Mouse (Mus musculus): Measurements from ENCODE around the gene Slc17a3. TPM values are rescaled to one million over a fixed set of nuclear protein-coding genes. Genes with fewer than 3 reads are reported as not detected.
A peak's percentile ranks its signal among the peaks of the same experiment; 100 is the strongest.

Gene Slc17a3
- polyA plus RNA-seq, 1 experiment from 2014 or later: 14.2 TPM

DNA sequence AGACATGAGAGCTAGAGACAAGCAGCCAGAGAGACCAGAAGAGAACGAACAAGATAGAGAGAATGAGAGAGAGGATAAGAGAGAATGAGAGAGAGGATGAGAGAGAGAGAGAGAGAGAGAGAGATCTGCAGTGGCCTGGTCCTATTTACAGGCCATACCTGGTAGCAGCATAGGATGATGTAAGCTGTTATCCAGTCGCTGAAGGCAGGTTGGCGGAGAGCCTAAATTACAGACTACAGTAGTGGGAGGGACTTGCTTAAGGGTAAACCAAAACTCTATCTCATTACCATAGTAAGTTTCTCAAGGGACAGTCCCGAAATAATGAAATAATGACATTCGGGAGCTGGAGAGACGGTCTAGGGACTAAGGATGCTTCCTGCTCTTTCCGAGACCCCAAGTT lies 28.2 kb downstream of the Slc17a3 start, which contains the start of gene Slc17a1:
TSS of gene Slc17a1 (plus strand) at position 346 of the 400 bp plus-strand sequence.
- TF ChIP-seq CTCF (IDR thresholded peaks at IDR 0.05; ENCODE audit: low read depth): no peak
- no peak within 1 kb of the TSS for H3K27ac ChIP-seq
- no peaks in the 10 kb centered on the region for H3K36me3 ChIP-seq (ENCODE audit: insufficient read depth, low read length)
- DNase-seq (ENCODE audit: low spot score): no peak
- H3K4me1 ChIP-seq (replicated peaks; ENCODE audit: insufficient read depth, low read length): peaks cover 7% of the 10 kb centered on the region; the same call in 1 of the 2 replicates
- H3K4me3 ChIP-seq (replicated peaks; ENCODE audit: low read depth, low read length): no peak within 1 kb of the TSS
- 87% methylated on average over 7 of the region's 7 CpGs for WGBS
- H3K27me3 ChIP-seq (ENCODE audit: insufficient read depth, low read length): no peaks in the 10 kb centered on the region
- no peak within 1 kb of the TSS for H3K9ac ChIP-seq (ENCODE audit: low read depth, low read length)
- no peak for ATAC-seq (replicated peaks; ENCODE audit: low FRiP score, low read depth)
- H3K4me2 ChIP-seq (ENCODE audit: low read length): no peak within 1 kb of the TSS
- H3K9me3 ChIP-seq (replicated peaks; ENCODE audit: low read length): no peaks in the 10 kb centered on the region

DNA sequence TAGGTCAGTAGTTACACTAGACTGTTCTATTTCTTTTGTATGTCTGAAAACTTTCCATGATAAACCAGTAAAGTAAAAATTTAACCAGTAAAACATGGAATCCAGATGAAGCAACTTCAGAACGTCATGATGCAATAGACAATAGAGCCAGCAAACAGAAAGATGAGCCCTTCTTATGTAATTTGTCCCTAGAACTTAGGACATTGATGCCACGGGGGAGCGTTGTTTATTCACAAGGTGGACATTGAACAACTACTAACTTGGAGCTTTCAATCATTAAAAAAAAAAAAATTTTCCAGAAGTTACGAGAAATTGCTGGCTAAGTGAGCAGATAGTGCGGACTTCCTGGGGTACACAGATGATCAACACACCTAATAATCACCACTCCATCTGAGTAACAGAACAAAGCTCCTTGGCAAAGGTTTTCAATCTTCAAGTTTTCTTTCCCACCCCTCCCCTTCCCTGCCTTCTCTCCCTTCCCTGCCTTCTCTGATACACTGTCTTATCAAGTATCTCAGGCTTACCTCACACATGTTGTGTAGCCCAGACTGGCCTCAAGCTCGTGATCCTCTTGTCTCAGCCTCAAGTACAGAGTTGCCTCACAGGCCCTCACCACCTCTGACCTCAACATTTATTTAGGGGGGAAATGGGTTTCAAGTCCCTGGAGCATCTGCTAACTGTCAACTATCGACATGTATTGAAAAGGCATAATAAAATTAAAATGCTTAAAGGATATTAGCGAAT lies 29.7 kb downstream of the Slc17a3 start:
- Histone ChIP-seq H3K4me1 (replicated peaks; ENCODE audit: insufficient read depth, low read length) (peaks cover 7% of the 10 kb centered on the region; the same call in 1 of the 2 replicates), H3K9ac (ENCODE audit: low read depth, low read length) (no peak overlapping the region), H3K9me3 (replicated peaks; ENCODE audit: low read length) (no peaks in the 10 kb centered on the region), H3K4me2 (ENCODE audit: low read length) (no peak overlapping the region), H3K27ac (no peak overlapping the region), H3K27me3 (ENCODE audit: insufficient read depth, low read length) (no peaks in the 10 kb centered on the region), H3K4me3 (replicated peaks; ENCODE audit: low read depth, low read length) (no peak overlapping the region), H3K36me3 (ENCODE audit: insufficient read depth, low read length) (no peaks in the 10 kb centered on the region)
- DNase-seq (ENCODE audit: low spot score): peak; percentile 18
- WGBS: 82% methylated on average over 8 of the region's 8 CpGs
- no peak for ATAC-seq (replicated peaks; ENCODE audit: low FRiP score, low read depth)
- no peak for TF ChIP-seq CTCF (IDR thresholded peaks at IDR 0.05; ENCODE audit: low read depth)

DNA sequence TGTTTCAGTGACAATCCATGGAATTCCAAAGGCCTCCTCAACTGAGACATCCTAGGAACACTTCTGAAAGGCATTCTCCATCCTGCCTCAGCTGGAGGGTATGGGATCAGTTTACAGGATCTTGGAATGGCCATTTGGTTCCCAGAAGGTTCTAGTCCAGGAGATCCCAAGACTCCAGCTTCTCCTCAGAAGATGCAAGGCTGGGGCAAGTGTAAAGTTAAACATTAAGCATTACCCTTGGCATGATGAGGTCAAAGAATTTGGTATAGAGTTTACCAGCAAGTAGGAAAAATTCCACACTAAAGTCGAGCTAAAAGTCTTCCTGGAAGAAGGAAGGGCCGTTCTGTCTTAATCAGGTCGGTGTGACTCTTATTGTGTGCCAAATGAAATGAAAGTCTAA lies 30.8 kb downstream of the Slc17a3 start:
- no peak overlapping the region for H3K9ac ChIP-seq (ENCODE audit: low read depth, low read length)
- H3K4me3 ChIP-seq (replicated peaks; ENCODE audit: low read depth, low read length): no peak overlapping the region
- WGBS: 67% methylated on average over 3 of the region's 3 CpGs
- peaks cover 7% of the 10 kb centered on the region; the same call in 1 of the 2 replicates for H3K4me1 ChIP-seq (replicated peaks; ENCODE audit: insufficient read depth, low read length)
- TF ChIP-seq CTCF (IDR thresholded peaks at IDR 0.05; ENCODE audit: low read depth): no peak
- H3K27me3 ChIP-seq (ENCODE audit: insufficient read depth, low read length): no peaks in the 10 kb centered on the region
- H3K4me2 ChIP-seq (ENCODE audit: low read length): no peak overlapping the region
- DNase-seq (ENCODE audit: low spot score): no peak
- H3K9me3 ChIP-seq (replicated peaks; ENCODE audit: low read length): no peaks in the 10 kb centered on the region
- no peak overlapping the region for H3K27ac ChIP-seq
- H3K36me3 ChIP-seq (ENCODE audit: insufficient read depth, low read length): no peaks in the 10 kb centered on the region
- ATAC-seq (replicated peaks; ENCODE audit: low FRiP score, low read depth): no peak

DNA sequence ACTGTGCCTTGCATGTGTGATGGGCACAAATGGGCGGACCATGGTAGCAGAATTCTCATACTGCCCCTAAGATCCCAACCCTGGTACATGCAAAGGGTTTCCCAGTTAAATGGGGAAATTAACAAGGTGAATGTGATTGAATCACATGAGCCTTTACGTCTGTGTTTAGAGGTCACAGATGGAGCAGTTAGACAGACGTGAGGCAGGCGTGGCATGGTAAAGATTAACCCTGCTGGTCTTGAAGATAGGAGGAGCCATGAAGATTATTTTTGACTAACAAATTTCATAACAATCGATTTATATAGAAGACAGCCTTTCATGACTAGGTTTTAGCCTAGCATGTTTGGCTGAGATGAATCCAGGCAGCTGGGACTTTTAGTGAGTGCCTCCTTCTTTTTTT lies 33.9 kb downstream of the Slc17a3 start:
- TF ChIP-seq CTCF (IDR thresholded peaks at IDR 0.05; ENCODE audit: low read depth): no peak
- H3K4me3 ChIP-seq (replicated peaks; ENCODE audit: low read depth, low read length): no peak overlapping the region
- H3K9ac ChIP-seq (ENCODE audit: low read depth, low read length): no peak overlapping the region
- no peaks in the 10 kb centered on the region for H3K4me1 ChIP-seq (replicated peaks; ENCODE audit: insufficient read depth, low read length)
- H3K9me3 ChIP-seq (replicated peaks; ENCODE audit: low read length): no peaks in the 10 kb centered on the region
- no peaks in the 10 kb centered on the region for H3K27me3 ChIP-seq (ENCODE audit: insufficient read depth, low read length)
- DNase-seq (ENCODE audit: low spot score) (no peak), ATAC-seq (replicated peaks; ENCODE audit: low FRiP score, low read depth) (no peak)
- no peak overlapping the region for H3K4me2 ChIP-seq (ENCODE audit: low read length)
- 72% methylated on average over 5 of the region's 5 CpGs for WGBS
- no peak overlapping the region for H3K27ac ChIP-seq
- no peaks in the 10 kb centered on the region for H3K36me3 ChIP-seq (ENCODE audit: insufficient read depth, low read length)

DNA sequence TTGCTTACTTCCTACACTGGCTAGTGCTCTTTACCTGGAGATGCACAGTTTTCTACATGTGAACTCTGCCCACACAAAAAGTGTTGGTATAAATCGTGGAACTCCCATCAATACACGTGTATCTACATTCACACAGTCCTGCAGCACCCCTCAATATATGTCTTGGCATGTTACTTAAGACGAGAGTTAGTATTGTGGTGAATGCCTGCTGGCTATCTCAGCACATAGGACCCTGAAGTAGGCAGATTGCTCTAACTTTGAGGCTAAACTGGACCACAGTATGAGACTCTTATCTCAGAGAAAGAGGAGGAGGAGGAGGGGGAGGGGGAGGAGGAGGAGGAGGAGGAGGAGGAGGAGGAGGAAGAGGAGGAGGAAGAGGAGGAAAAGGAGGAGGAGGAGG lies 39.9 kb downstream of the Slc17a3 start:
- Histone ChIP-seq H3K9ac (ENCODE audit: low read depth, low read length) (no peak overlapping the region), H3K4me3 (replicated peaks; ENCODE audit: low read depth, low read length) (no peak overlapping the region), H3K4me2 (ENCODE audit: low read length) (no peak overlapping the region), H3K9me3 (replicated peaks; ENCODE audit: low read length) (no peaks in the 10 kb centered on the region), H3K4me1 (replicated peaks; ENCODE audit: insufficient read depth, low read length) (no peaks in the 10 kb centered on the region), H3K36me3 (ENCODE audit: insufficient read depth, low read length) (no peaks in the 10 kb centered on the region), H3K27ac (no peak overlapping the region), H3K27me3 (ENCODE audit: insufficient read depth, low read length) (no peaks in the 10 kb centered on the region)
- WGBS: 68% methylated on average over 3 of the region's 3 CpGs
- no peak for TF ChIP-seq CTCF (IDR thresholded peaks at IDR 0.05; ENCODE audit: low read depth)
- no peak for DNase-seq (ENCODE audit: low spot score)
- no peak for ATAC-seq (replicated peaks; ENCODE audit: low FRiP score, low read depth)

DNA sequence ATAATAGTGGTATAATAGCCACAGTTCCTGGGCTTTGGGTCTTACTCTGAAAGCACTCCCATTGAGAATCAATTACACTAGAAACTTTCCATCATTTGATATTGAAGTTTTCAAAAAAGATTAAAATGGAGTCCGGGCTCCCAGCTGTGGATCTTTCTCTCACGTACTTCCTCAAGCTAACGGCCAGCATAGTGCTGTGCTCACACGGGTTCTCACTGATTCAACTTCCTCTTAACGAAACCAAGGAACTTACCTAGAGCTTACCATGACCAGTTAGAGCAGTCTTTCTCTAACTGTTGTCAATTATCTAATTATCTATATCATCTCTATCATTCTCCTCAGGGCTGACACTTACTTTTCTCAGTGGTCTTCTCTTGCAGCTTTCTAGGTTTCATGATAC lies 40.4 kb downstream of the Slc17a3 start:
- no peaks in the 10 kb centered on the region for H3K4me1 ChIP-seq (replicated peaks; ENCODE audit: insufficient read depth, low read length)
- no peak overlapping the region for H3K9ac ChIP-seq (ENCODE audit: low read depth, low read length)
- H3K27me3 ChIP-seq (ENCODE audit: insufficient read depth, low read length): no peaks in the 10 kb centered on the region
- no peak for TF ChIP-seq CTCF (IDR thresholded peaks at IDR 0.05; ENCODE audit: low read depth)
- 83% methylated on average over 5 of the region's 5 CpGs for WGBS
- H3K36me3 ChIP-seq (ENCODE audit: insufficient read depth, low read length): no peaks in the 10 kb centered on the region
- no peak overlapping the region for H3K27ac ChIP-seq
- ATAC-seq (replicated peaks; ENCODE audit: low FRiP score, low read depth): no peak
- H3K9me3 ChIP-seq (replicated peaks; ENCODE audit: low read length): no peaks in the 10 kb centered on the region
- no peak overlapping the region for H3K4me3 ChIP-seq (replicated peaks; ENCODE audit: low read depth, low read length)
- no peak for DNase-seq (ENCODE audit: low spot score)
- no peak overlapping the region for H3K4me2 ChIP-seq (ENCODE audit: low read length)

All from kidney, postnatal 0 days (tissue).